Mouse (Mus musculus): ENCODE measurements at regions not wholly inside any gene's neighbourhood (a gene's known extent, or its start where the extent isn't known, plus 50 kb on each side); places are given as distances from the start of the nearest gene placed in this dataset.

- no peak overlapping the region for H3K27ac ChIP-seq (ENCODE audit: low read length)
- no peaks in the 10 kb centered on the region for H3K27me3 ChIP-seq (replicated peaks; ENCODE audit: insufficient read depth, low read length)
- no peak overlapping the region for H3K9ac ChIP-seq (replicated peaks; ENCODE audit: low read depth)
- DNase-seq (ENCODE audit: low spot score) (no peak), ATAC-seq (no peak)
- no peak overlapping the region for H3K4me3 ChIP-seq (ENCODE audit: low read depth, low read length)
- H3K4me1 ChIP-seq (ENCODE audit: insufficient read depth, low read depth, low read length) = no peaks in the 10 kb centered on the region
- no peaks in the 10 kb centered on the region for H3K9me3 ChIP-seq (ENCODE audit: low read length)
- TF ChIP-seq CTCF (IDR thresholded peaks at IDR 0.05) = no peak
- no peak for TF ChIP-seq EP300 (IDR thresholded peaks at IDR 0.05)
- no peaks in the 10 kb centered on the region for H3K36me3 ChIP-seq (ENCODE audit: insufficient read depth, low read length)
- no peak overlapping the region for H3K4me2 ChIP-seq (replicated peaks; ENCODE audit: low read depth, low read length)
- WGBS = 76% methylated on average over 3 of the region's 3 CpGs
These were observed 250.0 kb downstream of the Cdh26 start for GRCm38 (mm10) chr2:178680368-178680767.

DNA sequence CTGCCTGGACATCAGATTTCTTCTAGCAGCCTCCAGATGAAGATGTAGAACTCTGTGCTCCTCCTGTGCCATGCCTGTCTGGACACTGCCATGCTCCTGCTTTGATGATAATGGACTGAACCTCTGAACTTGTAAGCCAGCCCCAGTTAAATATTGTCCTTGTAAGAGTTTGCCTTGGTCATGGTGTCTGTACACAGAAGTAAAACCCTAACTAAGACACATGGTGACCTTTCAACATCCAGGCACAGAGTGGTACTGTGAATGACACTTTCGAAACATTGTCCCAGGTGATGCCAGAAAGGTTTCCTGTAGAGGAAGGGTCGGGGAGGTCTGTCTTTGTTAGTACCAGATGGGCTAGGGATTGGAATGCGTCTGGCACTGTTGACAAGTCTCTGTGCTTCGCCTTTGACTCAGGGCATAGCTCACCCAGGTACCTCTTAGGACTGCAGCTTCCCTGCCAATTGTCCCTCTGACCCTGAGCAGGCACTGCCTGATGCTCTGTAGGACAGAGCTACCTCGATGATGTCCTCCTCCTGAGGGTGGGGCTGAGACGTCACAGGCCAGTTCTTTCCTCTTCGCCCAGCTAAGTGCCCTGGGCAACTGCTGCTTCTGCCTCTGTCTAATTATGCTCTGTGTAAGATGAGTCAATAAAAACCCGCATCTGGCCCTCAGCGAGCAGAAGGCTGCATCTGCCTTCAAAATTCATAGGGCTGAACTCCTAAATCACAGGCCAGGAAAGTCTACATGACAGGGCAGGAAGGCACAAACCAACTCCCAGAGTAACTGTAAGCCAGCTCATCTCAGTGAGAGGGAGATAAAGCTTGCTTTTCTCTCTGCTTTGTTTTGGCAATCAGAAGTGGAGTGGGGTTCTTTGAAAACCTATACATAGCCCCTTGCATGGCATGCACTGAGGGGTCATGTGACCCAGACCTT, 254.0 kb downstream of the Cdh26 start:
- Histone ChIP-seq H3K27me3 (replicated peaks; ENCODE audit: insufficient read depth, low read length) (no peaks in the 10 kb centered on the region), H3K4me1 (ENCODE audit: insufficient read depth, low read depth, low read length) (no peaks in the 10 kb centered on the region), H3K9ac (replicated peaks; ENCODE audit: low read depth) (no peak overlapping the region), H3K36me3 (ENCODE audit: insufficient read depth, low read length) (no peaks in the 10 kb centered on the region), H3K4me3 (ENCODE audit: low read depth, low read length) (no peak overlapping the region), H3K9me3 (ENCODE audit: low read length) (no peaks in the 10 kb centered on the region), H3K27ac (ENCODE audit: low read length) (no peak overlapping the region), H3K4me2 (replicated peaks; ENCODE audit: low read depth, low read length) (no peak overlapping the region)
- TF ChIP-seq CTCF (IDR thresholded peaks at IDR 0.05) (no peak), EP300 (IDR thresholded peaks at IDR 0.05) (no peak)
- ATAC-seq (no peak), DNase-seq (ENCODE audit: low spot score) (no peak)
- WGBS = 56% methylated on average over 9 of the region's 9 CpGs

DNA sequence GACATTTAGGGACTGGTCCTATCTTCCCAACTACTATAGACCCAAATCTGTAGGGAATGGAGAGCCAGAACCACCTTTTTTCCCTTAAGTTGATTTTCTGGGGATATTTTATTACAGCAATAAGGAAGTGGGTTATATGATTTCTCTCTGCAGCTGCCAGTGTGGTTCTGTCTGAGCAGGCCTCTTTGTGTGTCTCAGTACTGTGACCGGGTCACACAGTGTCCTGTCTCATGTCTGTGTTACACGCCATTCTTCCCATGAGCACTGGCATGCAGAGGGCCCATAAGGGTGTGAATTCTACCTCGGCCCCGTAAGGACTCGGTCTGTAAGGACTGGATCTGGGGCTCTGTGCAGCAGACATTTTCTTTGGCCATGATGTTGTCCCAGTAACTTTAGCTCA, 254.9 kb downstream of the Cdh26 start:
- TF ChIP-seq CTCF (IDR thresholded peaks at IDR 0.05) = no peak
- TF ChIP-seq EP300 (IDR thresholded peaks at IDR 0.05) = no peak
- Histone ChIP-seq H3K4me1 (ENCODE audit: insufficient read depth, low read depth, low read length) (no peaks in the 10 kb centered on the region), H3K36me3 (ENCODE audit: insufficient read depth, low read length) (no peaks in the 10 kb centered on the region), H3K4me2 (replicated peaks; ENCODE audit: low read depth, low read length) (no peak overlapping the region), H3K4me3 (ENCODE audit: low read depth, low read length) (no peak overlapping the region), H3K27ac (ENCODE audit: low read length) (no peak overlapping the region), H3K9me3 (ENCODE audit: low read length) (no peaks in the 10 kb centered on the region), H3K9ac (replicated peaks; ENCODE audit: low read depth) (no peak overlapping the region), H3K27me3 (replicated peaks; ENCODE audit: insufficient read depth, low read length) (no peaks in the 10 kb centered on the region)
- 89% methylated on average over 5 of the region's 5 CpGs for WGBS
- DNase-seq (ENCODE audit: low spot score) (no peak), ATAC-seq (no peak)

- no peak overlapping the region for H3K27ac ChIP-seq (ENCODE audit: low read length)
- H3K36me3 ChIP-seq (ENCODE audit: insufficient read depth, low read length) = no peaks in the 10 kb centered on the region
- DNase-seq (ENCODE audit: low spot score) (no peak), ATAC-seq (no peak)
- H3K4me2 ChIP-seq (replicated peaks; ENCODE audit: low read depth, low read length) = no peak overlapping the region
- no peaks in the 10 kb centered on the region for H3K27me3 ChIP-seq (replicated peaks; ENCODE audit: insufficient read depth, low read length)
- H3K9ac ChIP-seq (replicated peaks; ENCODE audit: low read depth) = no peak overlapping the region
- no peaks in the 10 kb centered on the region for H3K4me1 ChIP-seq (ENCODE audit: insufficient read depth, low read depth, low read length)
- H3K4me3 ChIP-seq (ENCODE audit: low read depth, low read length) = no peak overlapping the region
- H3K9me3 ChIP-seq (ENCODE audit: low read length) = no peaks in the 10 kb centered on the region
- no peak for TF ChIP-seq CTCF (IDR thresholded peaks at IDR 0.05)
- no peak for TF ChIP-seq EP300 (IDR thresholded peaks at IDR 0.05)
- WGBS = 78% methylated on average over 7 of the region's 7 CpGs
These were observed 255.9 kb downstream of the Cdh26 start for GRCm38 (mm10) chr2:178686167-178686601.

DNA sequence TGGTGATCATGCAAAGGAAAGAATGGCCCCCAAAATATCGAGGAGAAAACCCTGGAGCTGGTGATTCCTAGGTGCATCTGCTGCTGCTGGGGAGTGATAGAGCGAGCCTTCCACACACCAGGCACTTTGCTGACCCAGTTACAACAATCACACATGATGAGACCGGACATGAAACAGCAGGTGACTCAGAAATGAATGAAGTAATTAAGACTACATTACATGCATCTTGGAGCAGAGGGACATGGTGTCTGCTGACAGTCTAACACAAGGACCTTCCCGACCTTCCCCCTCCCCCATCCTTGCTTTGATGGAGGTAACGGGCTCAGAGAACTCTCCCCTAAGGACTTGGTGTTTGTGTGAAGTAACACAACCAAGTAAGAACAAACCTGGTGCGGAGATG, 258.3 kb downstream of the Cdh26 start:
- Histone ChIP-seq H3K27ac (ENCODE audit: low read length) (no peak overlapping the region), H3K9ac (replicated peaks; ENCODE audit: low read depth) (no peak overlapping the region), H3K9me3 (ENCODE audit: low read length) (no peaks in the 10 kb centered on the region), H3K4me3 (ENCODE audit: low read depth, low read length) (no peak overlapping the region), H3K36me3 (ENCODE audit: insufficient read depth, low read length) (no peaks in the 10 kb centered on the region), H3K4me1 (ENCODE audit: insufficient read depth, low read depth, low read length) (no peaks in the 10 kb centered on the region), H3K27me3 (replicated peaks; ENCODE audit: insufficient read depth, low read length) (no peaks in the 10 kb centered on the region), H3K4me2 (replicated peaks; ENCODE audit: low read depth, low read length) (no peak overlapping the region)
- ATAC-seq (no peak), DNase-seq (ENCODE audit: low spot score) (no peak)
- TF ChIP-seq CTCF (IDR thresholded peaks at IDR 0.05) = no peak
- no peak for TF ChIP-seq EP300 (IDR thresholded peaks at IDR 0.05)
- 65% methylated on average over 6 of the region's 6 CpGs for WGBS

DNA sequence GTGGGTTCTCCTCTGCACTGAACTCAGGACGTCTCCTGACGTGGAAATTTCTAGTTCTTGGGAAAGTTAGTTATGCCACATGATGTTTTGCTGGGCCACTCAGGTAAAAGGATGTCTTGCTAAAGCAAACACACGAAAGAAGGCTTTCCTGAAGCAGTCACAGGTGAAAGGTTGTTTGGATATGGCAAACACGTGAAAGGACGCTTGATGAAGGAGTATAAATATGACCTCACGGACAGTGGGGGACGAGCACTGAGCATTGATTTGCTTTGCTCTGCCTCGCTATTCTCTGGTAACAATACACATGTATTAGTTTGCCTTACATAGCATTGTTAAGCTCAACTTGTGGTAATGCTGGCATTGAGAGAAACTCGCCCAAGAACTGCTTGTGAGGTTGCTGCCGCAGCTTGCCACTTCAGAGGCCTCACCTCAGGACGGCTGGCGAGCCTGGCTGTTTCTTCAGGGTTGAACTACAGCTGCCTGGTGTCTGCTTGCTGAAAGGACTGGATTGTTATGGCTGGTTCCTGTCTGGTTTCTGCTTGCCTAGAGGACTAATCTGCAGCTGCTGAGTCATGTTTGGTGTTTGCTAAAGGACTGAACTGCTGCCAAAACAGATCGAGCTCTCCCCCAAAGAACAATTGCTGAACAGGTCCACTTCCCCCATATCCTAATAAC, 261.0 kb downstream of the Cdh26 start:
- Histone ChIP-seq H3K27me3 (replicated peaks; ENCODE audit: insufficient read depth, low read length) (no peaks in the 10 kb centered on the region), H3K36me3 (ENCODE audit: insufficient read depth, low read length) (no peaks in the 10 kb centered on the region), H3K4me3 (ENCODE audit: low read depth, low read length) (no peak overlapping the region), H3K4me2 (replicated peaks; ENCODE audit: low read depth, low read length) (no peak overlapping the region), H3K4me1 (ENCODE audit: insufficient read depth, low read depth, low read length) (no peaks in the 10 kb centered on the region), H3K9ac (replicated peaks; ENCODE audit: low read depth) (no peak overlapping the region), H3K27ac (ENCODE audit: low read length) (no peak overlapping the region), H3K9me3 (ENCODE audit: low read length) (no peaks in the 10 kb centered on the region)
- peak; percentile 30 for DNase-seq (ENCODE audit: low spot score)
- WGBS = 39% methylated on average over 13 of the region's 13 CpGs
- peak; percentile 30 for ATAC-seq
- TF ChIP-seq CTCF (IDR thresholded peaks at IDR 0.05) (no peak), EP300 (IDR thresholded peaks at IDR 0.05) (no peak)
